Mouse (Mus musculus) adrenal gland, postnatal 25 days (tissue): ENCODE measurements around the gene Cox6a1. TPM values are rescaled to one million over a fixed set of nuclear protein-coding genes. Genes with fewer than 3 reads are reported as not detected.
A peak's percentile ranks its signal among the peaks of the same experiment; 100 is the strongest.
"Not testable (repeated sequence)": the region's sequence is repeated elsewhere in the genome, so short reads cannot be mapped to it uniquely, and the experiment has no call there.

Experiments
- DNase-seq: peaks from one replicate; pipeline ENCODE4 v3.0.0; 2021; ENCODE audit warnings: mixed read lengths
- long read RNA-seq: library from polyadenylated mRNA; stranded (forward); transcript quantifications from one replicate; pipeline ENCODE4 v2.0.0, GENCODE M21; 2021
- total RNA-seq: library from RNA; stranded (reverse); gene quantifications from 2 replicates; pipeline ENCODE4 v1.2.3, GENCODE M21; 2021

Gene Cox6a1
- total RNA-seq = 1,153 and 1,399 TPM in 2 replicates
- long read RNA-seq, transcript Cox6a1-202 (2 exons, 620 nt) = minor isoform, 18 of 589 reads
- long read RNA-seq, transcript Cox6a1-201 (3 exons, 571 nt) = major isoform, 551 of 589 reads
- long read RNA-seq, partial matches to known transcripts = 19 of 589 reads
- long read RNA-seq, other reads (novel, unspliced or antisense) = 1 of 589 reads

GRCm38 (mm10) chr5:115348546-115349224 lies at the start of gene Cox6a1:
Cox6a1 (minus strand) TSS chr5:115348981.
- DNase-seq = peak; percentile 99

GRCm38 (mm10) chr5:115397839-115398780 lies 49.3 kb upstream of the Cox6a1 start:
- peak; percentile 35 for DNase-seq

DNA sequence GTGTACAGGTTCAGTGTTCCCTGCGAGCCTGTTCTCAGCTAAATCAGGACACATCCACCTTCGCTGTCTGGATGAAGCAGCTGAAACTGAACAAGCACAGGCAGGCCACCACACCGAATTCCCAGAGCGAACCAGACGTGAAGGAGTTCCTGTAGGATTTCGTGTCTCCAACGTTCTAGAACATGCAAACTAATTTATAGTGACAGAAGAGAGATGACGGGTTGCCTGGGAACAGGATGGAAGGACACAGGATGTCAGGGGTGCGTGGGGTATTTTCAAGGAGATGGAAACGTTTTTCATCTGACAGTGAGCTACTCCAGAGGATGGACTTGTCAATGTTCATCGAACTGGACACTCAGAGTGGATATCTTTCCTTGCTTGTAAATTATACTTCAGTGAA lies 47.9 kb upstream of the Cox6a1 start:
- DNase-seq = no peak

DNA sequence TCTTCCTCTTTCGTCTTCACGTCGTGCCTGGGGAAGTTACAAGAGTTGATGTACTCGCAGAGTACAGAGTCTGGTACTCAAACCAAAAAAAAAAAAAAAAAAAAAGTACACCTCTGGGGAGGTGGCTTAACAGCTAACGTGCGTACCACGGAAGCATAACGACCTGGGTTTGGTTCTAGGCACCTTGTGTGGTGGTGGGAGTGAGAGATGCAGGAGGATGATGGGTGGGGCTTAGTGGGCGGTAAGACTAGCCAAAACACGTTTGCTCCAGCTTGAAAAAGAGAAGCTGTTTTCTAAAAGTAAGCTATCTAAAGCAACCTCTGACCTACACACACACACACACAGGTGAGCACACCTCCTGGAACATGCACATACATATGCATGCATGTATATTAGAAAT lies 46.1 kb upstream of the Cox6a1 start:
- no peak for DNase-seq

DNA sequence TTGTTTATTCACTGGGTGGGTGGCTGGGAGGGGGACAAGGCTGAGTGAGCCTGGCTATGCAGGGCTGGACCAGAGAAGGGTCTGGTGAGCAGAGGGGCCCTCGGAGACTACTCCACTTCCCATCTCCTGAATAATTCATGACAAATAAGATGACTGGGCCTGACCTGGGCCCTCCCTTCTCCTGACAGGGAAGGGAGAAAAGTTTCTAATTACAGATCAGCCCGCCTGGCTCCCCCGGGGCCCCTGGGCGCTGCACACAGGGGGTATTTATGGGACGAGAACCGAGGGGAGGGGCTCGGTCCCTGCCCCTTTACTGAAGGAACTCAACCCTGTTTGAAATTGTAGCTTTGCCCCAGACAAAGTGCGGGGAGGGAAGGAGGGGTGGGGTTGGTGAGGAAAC lies 45.4 kb upstream of the Cox6a1 start:
- no peak for DNase-seq

DNA sequence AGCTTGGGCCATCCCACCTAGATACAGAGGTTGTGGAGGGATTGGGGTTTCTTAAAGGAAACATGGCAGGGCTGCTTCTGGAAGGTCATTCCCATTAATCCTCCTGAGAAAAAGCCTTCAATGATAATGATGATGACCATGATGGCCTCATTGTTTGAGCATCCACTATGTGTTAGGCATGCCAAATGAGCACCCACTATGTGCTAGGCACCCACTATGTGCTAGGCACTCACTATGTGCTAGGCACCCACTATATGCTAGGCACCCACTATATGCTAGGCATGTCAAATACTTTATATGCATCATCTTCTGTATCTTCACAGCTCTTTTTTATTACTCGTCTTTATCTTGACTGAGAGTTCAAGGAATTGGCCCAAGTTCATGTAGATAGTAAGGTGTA lies 44.2 kb upstream of the Cox6a1 start:
- DNase-seq = no peak

GRCm38 (mm10) chr5:115391935-115392334 lies 43.2 kb upstream of the Cox6a1 start:
- DNase-seq = no peak

- not testable (repeated sequence) for DNase-seq
Measured at GRCm38 (mm10) chr5:115378882-115379281, 30.1 kb upstream of the Cox6a1 start.

GRCm38 (mm10) chr5:115375436-115375835 lies 26.7 kb upstream of the Cox6a1 start:
- no peak for DNase-seq

DNA sequence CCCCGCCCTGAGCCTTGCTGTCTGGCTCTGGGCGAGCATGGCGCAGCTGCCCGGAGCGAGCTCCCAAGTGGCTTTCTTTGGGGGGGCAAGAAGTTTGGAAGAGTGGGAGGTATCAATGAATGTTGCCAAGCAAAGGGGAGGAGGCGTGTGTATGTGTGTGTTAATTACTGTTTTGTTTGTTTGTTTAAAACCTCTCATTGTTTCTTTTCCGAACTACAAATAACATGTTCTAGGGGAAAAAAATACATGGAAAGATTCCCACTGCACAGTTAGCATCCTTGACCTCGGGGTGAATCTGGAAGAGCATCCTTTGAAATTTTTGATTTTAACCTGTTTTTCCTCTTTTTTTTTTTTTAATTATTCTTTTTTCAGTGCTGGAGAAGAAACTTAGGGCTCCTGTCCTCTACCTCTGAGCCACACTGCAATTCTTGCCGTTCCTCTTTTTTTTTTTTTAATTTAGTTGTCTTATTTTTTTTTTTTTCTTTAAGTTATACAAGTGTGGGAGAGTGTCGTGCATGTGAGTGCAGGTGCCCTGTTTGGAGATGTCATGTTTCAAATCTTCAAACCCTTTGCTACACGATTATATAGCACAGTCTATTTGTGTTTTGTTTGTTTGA lies 25.5 kb upstream of the Cox6a1 start:
- DNase-seq = no peak

- no peak for DNase-seq
Measured at GRCm38 (mm10) chr5:115373441-115374203, 24.8 kb upstream of the Cox6a1 start.

DNA sequence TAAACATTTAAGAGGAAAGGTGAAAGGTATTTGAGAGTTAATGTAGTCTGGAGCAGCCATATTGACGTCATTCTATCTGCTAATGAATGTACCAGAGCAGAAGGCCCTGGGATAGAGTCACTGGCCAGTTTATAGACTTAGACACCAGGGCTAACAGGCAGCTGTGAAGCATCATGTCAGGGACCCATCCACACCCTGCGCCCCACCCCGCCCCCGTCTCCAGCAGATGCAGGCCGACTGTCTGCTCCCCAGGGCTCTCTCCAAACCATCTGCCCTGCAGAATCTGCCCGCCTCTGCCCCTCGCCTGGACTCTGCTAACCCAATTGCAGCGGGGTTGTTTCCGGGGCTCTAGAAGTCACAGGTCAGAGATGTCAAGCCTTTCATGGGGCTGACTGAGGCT lies 23.0 kb upstream of the Cox6a1 start:
- DNase-seq = no peak

DNA sequence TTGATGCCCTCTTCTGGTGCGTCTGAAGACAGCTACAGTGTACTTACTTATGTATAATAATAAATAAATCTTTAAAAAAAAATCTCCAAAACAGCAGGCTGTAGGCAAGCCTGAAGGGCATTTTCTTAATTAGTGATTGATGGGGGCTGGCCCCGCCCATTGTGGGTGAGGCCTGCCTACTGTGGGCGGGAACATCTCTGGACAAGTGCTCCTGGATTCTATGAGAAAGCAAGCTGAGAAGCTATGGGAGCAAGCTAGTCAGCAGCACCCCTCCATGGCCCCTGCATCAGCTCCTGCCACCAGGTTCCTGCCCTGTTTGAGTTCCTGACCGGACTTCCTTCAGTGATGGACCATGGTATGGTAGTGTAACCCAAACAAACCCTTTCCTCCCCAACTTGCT lies 16.0 kb upstream of the Cox6a1 start:
- DNase-seq = no peak

DNA sequence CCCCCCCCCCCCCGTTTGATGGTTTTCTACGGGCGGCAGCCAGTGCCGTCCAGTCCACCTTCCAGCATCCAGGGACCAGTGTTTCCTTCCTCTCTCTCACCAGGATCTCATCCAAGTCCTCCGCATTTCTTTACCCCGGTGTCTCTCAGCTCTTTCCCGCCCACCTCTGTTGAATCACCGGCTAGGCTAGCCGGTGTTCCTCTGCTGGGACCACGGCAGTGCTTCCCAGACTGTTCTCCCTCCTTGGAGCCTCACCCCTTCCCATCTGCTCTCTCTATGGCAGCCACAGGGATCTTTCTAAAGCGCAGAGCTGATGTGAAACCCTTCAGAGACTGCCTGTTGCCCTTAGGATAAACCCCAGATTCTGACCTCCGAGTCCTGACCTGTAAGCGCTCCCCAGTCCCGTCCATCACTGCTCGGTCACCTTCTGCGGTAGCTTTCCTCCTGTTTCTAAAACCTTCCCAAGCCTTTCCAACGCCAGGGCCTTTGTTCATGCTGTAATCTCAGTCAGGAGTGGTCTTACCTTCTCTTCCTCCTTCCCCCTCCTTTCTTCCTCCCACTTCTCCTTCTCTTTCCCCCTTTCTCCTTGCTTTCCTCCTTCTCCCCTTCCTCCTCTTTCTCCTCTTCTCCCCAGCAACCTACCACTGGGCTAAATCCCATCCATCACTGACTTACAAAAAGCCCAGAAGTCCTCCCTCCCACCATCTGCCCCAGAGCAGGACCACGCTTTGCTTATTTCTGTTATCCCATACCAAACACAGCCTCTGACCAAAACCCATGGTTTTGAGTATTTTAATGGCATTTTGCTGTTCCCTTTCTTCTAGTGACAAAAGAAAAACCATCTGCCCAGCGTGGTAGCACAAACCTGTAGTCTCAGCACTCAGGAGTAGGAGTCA lies 14.3 kb upstream of the Cox6a1 start:
- DNase-seq = no peak

DNA sequence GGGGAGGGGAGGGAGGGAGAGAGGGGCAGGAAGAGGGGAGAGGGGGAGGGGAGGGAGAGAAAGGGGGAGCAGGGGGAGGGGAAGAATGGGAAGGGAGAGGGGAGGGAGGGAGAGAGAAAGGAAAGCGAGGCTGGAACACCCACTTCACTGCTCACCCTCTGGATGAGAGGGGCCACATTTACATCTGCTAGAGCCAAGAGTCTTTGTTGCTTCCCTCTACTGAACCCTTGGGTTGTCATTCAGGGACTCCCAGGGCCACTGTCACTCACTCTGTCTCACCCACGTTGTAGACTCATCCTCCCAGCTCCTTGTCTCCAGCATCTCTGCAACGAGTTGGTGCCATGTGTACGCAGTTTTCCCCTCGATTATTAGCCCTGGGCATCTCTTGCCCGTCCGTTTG lies 13.4 kb upstream of the Cox6a1 start:
- DNase-seq = no peak

DNA sequence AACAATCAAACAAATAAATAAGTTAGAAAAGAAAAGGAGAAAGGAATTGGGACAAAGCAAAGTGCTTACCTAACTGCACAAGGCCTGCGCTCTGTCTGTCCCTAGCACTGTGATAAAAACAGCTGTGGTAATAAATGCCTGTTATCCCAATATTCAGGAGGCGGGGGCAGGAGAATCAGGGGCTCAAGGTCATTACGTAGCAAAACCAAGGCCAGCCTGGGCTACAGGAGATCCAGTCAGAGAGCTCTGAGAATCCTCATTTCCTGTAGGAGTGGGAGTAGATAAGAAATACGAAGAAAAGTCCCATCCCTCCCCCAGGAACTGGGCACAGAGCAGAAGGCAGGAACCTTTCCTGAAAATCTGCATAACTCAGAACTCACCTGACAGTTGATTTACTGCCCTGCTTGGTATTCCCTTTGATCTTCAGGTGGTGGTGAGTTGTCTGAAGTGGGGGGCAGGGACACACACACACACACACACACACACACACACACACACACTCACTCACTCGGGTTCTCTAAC lies 11.1 kb upstream of the Cox6a1 start:
- DNase-seq = no peak

DNA sequence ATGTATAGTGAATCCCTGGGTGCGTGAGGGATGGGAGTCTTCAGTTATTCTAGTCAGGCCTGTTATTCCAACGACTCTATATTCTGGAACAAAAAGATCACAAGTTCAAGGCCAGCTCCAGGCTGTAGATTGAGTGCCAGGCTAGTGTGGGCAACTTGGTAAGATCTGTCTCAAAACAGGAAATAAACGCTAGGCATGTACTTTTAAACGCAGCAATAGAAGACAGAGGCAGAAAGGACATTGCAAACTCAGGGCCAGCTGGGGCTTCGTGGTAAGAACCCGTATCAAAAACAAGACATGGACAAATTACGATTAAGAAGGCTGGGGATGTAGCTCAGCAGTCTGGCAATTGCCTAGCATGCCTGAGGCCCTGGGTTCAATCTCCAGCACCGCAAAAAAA lies 10.7 kb upstream of the Cox6a1 start:
- no peak for DNase-seq

GRCm38 (mm10) chr5:115358872-115359271 lies 10.1 kb upstream of the Cox6a1 start:
- DNase-seq = peak; percentile 92

DNA sequence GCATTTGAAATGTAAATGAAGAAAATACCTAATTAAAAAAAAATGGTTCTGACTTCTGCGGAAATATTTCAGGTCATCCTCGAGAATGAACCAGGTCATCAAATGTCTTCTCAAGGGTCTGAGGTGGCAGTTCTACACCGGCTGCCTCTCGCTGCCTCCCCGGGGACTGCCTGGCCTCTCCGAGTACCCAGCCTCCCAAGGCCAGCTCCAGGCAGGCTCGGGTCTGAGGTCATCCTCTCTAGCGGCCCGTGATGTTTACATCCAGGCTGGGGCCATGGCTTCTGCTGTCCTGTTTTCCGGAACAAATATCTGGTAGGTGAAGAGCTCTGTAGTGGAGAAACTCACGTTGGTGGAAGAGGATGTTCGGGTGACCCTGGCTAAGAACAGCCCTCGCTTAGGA lies 6.3 kb upstream of the Cox6a1 start:
- no peak for DNase-seq

DNA sequence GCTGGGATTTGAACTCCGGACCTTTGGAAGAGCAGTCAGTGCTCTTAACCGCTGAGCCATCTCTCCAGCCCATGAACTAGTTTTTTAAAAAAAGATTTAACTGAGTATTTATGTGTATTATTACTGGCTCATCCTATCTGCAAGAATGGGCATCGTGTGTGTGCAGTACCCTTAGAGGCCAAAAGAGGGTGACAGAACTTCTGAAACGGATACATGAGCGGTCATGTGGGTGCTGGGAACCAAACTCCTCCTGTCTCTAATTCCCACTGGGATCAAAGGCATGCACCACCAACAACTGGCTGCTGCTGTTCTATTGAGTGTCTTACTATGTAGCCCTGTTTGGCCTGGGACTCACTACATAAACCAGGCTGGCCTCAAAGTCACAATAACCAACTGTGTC lies 2.6 kb upstream of the Cox6a1 start:
- DNase-seq = no peak

DNA sequence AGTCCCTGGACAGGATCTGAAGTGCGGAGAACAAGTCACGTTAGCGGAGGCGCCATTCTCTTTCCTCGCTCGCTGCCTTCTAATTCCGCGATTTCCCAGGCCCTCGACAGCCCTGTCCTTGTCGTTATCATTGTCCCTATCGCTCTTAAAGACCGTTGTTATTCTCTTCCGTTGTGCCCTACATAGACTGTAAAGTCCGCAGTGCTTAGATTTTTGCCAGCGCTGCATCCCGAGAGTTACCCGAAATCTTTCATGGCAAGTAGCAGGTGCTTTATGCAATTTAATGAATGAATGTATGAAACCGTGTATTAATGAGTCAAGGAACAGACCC lies 409 bp upstream of the Cox6a1 start:
- DNase-seq = no peak
